In the genomic region with DNA sequence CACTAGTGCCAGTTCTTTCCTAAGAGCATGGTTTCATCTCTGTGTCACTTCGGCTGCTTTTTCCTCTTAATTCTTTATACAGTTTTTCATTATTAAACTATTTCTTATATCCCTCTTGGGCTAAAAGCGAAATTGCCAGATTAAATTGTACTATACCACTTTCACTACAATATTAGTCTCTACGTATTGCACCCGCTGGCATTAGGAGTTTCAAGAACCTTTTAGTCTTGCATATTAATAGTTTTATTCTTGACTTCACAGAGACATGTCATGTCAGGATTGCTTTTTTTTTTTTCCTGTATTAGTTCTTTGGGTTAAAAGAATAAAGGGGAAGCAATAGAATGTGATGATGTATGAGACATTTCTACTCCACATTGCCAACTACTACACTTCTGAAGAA, we compare ENCODE assay signal across 30 mouse cellular contexts.
"Had no signal": no experiment of that assay in that cellular context is flagged by ENCODE, and none has a peak within 500 bp of the region (broad histone marks: within the 10 kb centered on the region; RNA-seq: fewer than 3 reads in every experiment).

No protein-coding gene starts in this region.

- H3K9me3 ChIP-seq: limb, embryonic 10.5 days; limb, embryonic 12.5 days; limb, embryonic 13.5 days; limb, embryonic 15.5 days; liver, embryonic 12.5 days; liver, embryonic 13.5 days; liver, embryonic 15.5 days; lung, embryonic 15.5 days; megakaryocyte, embryonic 14.5 days; midbrain, embryonic 10.5 days; midbrain, embryonic 12.5 days; midbrain, embryonic 13.5 days; midbrain, embryonic 15.5 days; neural tube, embryonic 12.5 days; neural tube, embryonic 13.5 days had no signal

- H3K4me2 ChIP-seq: limb, embryonic 12.5 days; limb, embryonic 13.5 days; limb, embryonic 15.5 days; liver, embryonic 11.5 days; liver, embryonic 12.5 days; liver, embryonic 13.5 days; liver, embryonic 15.5 days; lung, embryonic 14.5 days; lung, embryonic 15.5 days; midbrain, embryonic 11.5 days; midbrain, embryonic 12.5 days; midbrain, embryonic 13.5 days; midbrain, embryonic 15.5 days; neural tube, embryonic 12.5 days; neural tube, embryonic 13.5 days had no signal

- H3K9ac ChIP-seq: limb, embryonic 12.5 days; limb, embryonic 13.5 days; limb, embryonic 15.5 days; liver, embryonic 12.5 days; liver, embryonic 13.5 days; liver, embryonic 14.5 days; liver, embryonic 15.5 days; lung, embryonic 14.5 days; lung, embryonic 15.5 days; midbrain, embryonic 12.5 days; midbrain, embryonic 13.5 days; midbrain, embryonic 15.5 days; neural tube, embryonic 12.5 days; neural tube, embryonic 13.5 days had no signal

- DNase-seq: left cerebral cortex, postnatal 4 days; liver; liver, embryonic 13.5 days; lung, adult 2 months; lung, embryonic 14.5 days; lung, postnatal 10 days; lung, postnatal 14 days; lung, postnatal 4 days; midbrain, embryonic 14.5 days had no signal

- H3K27me3 ChIP-seq: limb, embryonic 12.5 days; limb, embryonic 13.5 days; limb, embryonic 15.5 days; liver, embryonic 12.5 days; liver, embryonic 13.5 days; liver, embryonic 15.5 days; lung, embryonic 15.5 days; megakaryocyte, embryonic 14.5 days; midbrain, embryonic 12.5 days; midbrain, embryonic 13.5 days; midbrain, embryonic 15.5 days; neural tube, embryonic 12.5 days; neural tube, embryonic 13.5 days had no signal

- H3K36me3 ChIP-seq: limb, embryonic 10.5 days; limb, embryonic 12.5 days; limb, embryonic 13.5 days; limb, embryonic 15.5 days; liver, embryonic 12.5 days; liver, embryonic 13.5 days; liver, embryonic 15.5 days; lung, embryonic 15.5 days; midbrain, embryonic 10.5 days; midbrain, embryonic 12.5 days; midbrain, embryonic 13.5 days; midbrain, embryonic 15.5 days; neural tube, embryonic 12.5 days; neural tube, embryonic 13.5 days had no signal

- ATAC-seq: liver, embryonic 12.5 days; lung, postnatal 0 days; midbrain, embryonic 13.5 days; midbrain, embryonic 15.5 days; midbrain, embryonic 16.5 days had no signal

- H3K4me3 ChIP-seq: limb, embryonic 10.5 days; limb, embryonic 12.5 days; limb, embryonic 13.5 days; limb, embryonic 15.5 days; liver, embryonic 12.5 days; liver, embryonic 13.5 days; liver, embryonic 15.5 days; lung, embryonic 15.5 days; megakaryocyte, embryonic 14.5 days; midbrain, embryonic 10.5 days; midbrain, embryonic 12.5 days; midbrain, embryonic 13.5 days; midbrain, embryonic 15.5 days; myocyte; neural tube, embryonic 12.5 days; neural tube, embryonic 13.5 days had no signal

- H3K4me1 ChIP-seq: limb, embryonic 10.5 days; limb, embryonic 12.5 days; limb, embryonic 13.5 days; limb, embryonic 15.5 days; liver, embryonic 12.5 days; liver, embryonic 13.5 days; liver, embryonic 15.5 days; lung, embryonic 15.5 days; megakaryocyte, embryonic 14.5 days; midbrain, embryonic 10.5 days; midbrain, embryonic 12.5 days; midbrain, embryonic 13.5 days; midbrain, embryonic 15.5 days; neural tube, embryonic 12.5 days; neural tube, embryonic 13.5 days had no signal

- H3K27ac ChIP-seq: limb, embryonic 10.5 days; limb, embryonic 12.5 days; limb, embryonic 13.5 days; limb, embryonic 15.5 days; liver, embryonic 12.5 days; liver, embryonic 13.5 days; liver, embryonic 14.5 days; liver, embryonic 15.5 days; lung, embryonic 15.5 days; macrophage; midbrain, embryonic 10.5 days; midbrain, embryonic 12.5 days; midbrain, embryonic 13.5 days; midbrain, embryonic 15.5 days; neural tube, embryonic 12.5 days; neural tube, embryonic 13.5 days had no signal
